Mouse (Mus musculus): ENCODE results near the gene Pi4ka.

GRCm38 (mm10) chr16:17280471-17280870, 125.6 kb downstream of the Pi4ka start:
- TF ChIP-seq CTCF (IDR thresholded peaks at IDR 0.05; ENCODE audit: control insufficient read depth, insufficient read depth, low read length) (no peak), POLR2A (IDR thresholded peaks at IDR 0.05; ENCODE audit: borderline replicate concordance, control insufficient read depth, low read depth, low read length) (no peak)
